Mouse (Mus musculus) neural tube, embryonic 11.5 days (tissue): ENCODE measurements around the gene Fndc3b. TPM values are rescaled to one million over a fixed set of nuclear protein-coding genes. Genes with fewer than 3 reads are reported as not detected.

Experiments used
- ATAC-seq: fragments of 200-750 bp; cut with Nextera tagmentation; 2 replicates; pipeline ENCODE4 v1.8.0; 2017; ENCODE audit warnings: moderate number of reproducible peaks, mild to moderate bottlenecking, moderate TSS enrichment, moderate library complexity; ENCODE audit not compliant: insufficient read depth, low FRiP score, low TSS enrichment
- DNase-seq: peaks from one replicate; pipeline ENCODE4 v3.0.0-alpha.2; 2015; ENCODE audit warnings: low spot score
- H3K27ac ChIP-seq: fragments of 300-500 bp; sonication (generic); 2 replicates; pipeline ENCODE4 v1.5.1; 2014; ENCODE audit warnings: low read depth, mild to moderate bottlenecking, low read length
- H3K27me3 ChIP-seq: fragments of 300-500 bp; sonication (generic); 2 replicates; pipeline ENCODE4 v1.6.1; 2014; ENCODE audit warnings: mild to moderate bottlenecking, low read length, mixed read lengths; ENCODE audit not compliant: control insufficient read depth, insufficient read depth
- H3K36me3 ChIP-seq: fragments of 300-500 bp; sonication (generic); 2 replicates; pipeline ENCODE4 v1.6.1; 2014; ENCODE audit warnings: mild to moderate bottlenecking, low read length, moderate library complexity, mixed read lengths; ENCODE audit not compliant: control insufficient read depth, insufficient read depth
- H3K4me1 ChIP-seq: fragments of 300-500 bp; sonication (generic); 2 replicates; pipeline ENCODE4 v1.6.1; 2014; ENCODE audit warnings: low read length, mixed read lengths; ENCODE audit not compliant: control insufficient read depth, insufficient read depth
- H3K4me2 ChIP-seq: fragments of 300-500 bp; sonication (generic); 2 replicates; pipeline ENCODE4 v1.6.1; 2014; ENCODE audit warnings: low read depth, mild to moderate bottlenecking, moderate library complexity
- H3K4me3 ChIP-seq: fragments of 300-500 bp; sonication (generic); 2 replicates; pipeline ENCODE4 v1.5.1; 2014; ENCODE audit warnings: low read depth, low read length
- H3K9ac ChIP-seq: fragments of 300-500 bp; sonication (generic); 2 replicates; pipeline ENCODE4 v1.6.1; 2014; ENCODE audit warnings: mild to moderate bottlenecking, low read length
- H3K9me3 ChIP-seq: fragments of 300-500 bp; sonication (generic); 2 replicates; pipeline ENCODE4 v1.6.1; 2016; ENCODE audit warnings: low read length; ENCODE audit not compliant: control insufficient read depth
- WGBS: fragments of 180-500 bp; shearing (Covaris S2); extraction: QIAGEN DNeasy Blood & Tissue Kit; methylation state at CpG from one replicate; pipeline ENCODE4 v1.1.7; 2014; 5-methylcytosine and 5-hydroxymethylcytosine counted together
- polyA plus RNA-seq: library from polyadenylated mRNA; unstranded; fragments of >200 nt; fragmentation: Nextera tagmentation; extraction: Ambion mirVana; gene quantifications from 2 replicates; pipeline ENCODE4 v1.2.1, GENCODE M21; 2014

The Fndc3b gene
- polyA plus RNA-seq, 1 experiment from 2014 or later, result 12.9 TPM

DNA sequence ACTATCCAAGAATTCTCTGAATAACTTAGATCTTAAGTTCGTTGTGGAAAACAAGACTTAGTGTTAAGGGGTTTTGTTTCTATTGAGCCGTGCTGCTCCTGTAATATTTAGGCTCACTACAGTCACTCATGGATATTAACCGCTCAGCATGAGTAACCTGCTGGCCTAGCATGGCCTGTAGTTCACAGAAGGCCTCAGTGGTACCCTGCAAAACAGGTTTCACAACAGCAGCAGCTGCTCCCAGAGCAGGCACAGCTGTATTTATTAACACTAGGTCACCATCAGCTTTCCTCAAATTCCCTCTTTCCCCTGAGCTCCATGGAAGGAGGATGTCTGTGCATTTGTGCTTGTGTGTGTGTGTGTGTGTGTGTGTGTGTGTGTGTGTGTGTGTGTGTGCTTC lies 278.1 kb downstream of the Fndc3b start:
- no peak for ATAC-seq

DNA sequence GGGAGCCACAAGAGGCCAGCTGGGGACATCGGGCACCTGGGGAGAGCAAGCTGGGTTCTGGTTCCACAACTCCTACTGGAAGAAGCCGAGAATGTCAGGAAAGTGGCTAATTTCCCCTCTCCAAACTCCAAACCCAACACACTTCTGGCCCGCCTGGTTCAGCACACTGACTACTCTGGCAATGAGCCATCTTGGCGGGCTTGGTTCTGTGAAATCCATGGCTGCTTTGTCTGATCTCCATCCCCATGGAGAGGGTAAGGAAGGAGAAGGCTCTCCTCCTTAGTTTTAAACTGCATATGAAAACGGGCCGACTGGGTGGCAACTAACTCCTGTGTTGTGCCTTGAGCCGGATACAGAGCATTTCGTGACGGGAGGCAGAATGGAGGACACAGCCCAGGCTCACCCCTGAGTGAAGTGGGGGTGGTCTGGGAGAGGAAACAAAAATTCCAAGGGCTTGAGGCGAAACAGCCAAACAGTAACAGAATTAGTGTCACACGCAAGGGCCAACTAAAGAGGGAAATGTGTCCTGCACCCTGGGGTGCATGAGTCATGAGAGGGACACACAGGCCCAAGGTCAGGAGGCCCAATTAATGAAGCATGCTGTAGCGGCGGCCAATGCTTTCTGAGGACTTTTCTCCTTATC lies 280.4 kb downstream of the Fndc3b start:
- Histone ChIP-seq H3K36me3 (peaks cover 3% of the 10 kb centered on the region; the same call in 1 of the 2 replicates), H3K4me1 (no peaks in the 10 kb centered on the region), H3K27me3 (no peaks in the 10 kb centered on the region), H3K4me3 (no peak overlapping the region), H3K9ac (no peak overlapping the region), H3K9me3 (no peaks in the 10 kb centered on the region), H3K4me2 (no peak overlapping the region), H3K27ac (no peak overlapping the region)
- ATAC-seq (no peak), DNase-seq (no peak)
- WGBS, result 86% methylated on average over 13 of the region's 13 CpGs

More for the DNA sequence above, 278.1 kb downstream of the Fndc3b start:
- no peak overlapping the region for H3K4me2 ChIP-seq
- DNase-seq, result no peak
- H3K27me3 ChIP-seq, result no peaks in the 10 kb centered on the region
- 92% methylated on average over 3 of the region's 3 CpGs for WGBS
- no peaks in the 10 kb centered on the region for H3K9me3 ChIP-seq
- H3K4me3 ChIP-seq, result no peak overlapping the region
- no peak overlapping the region for H3K27ac ChIP-seq
- no peaks in the 10 kb centered on the region for H3K4me1 ChIP-seq
- H3K36me3 ChIP-seq, result peaks cover 2% of the 10 kb centered on the region; the same call in 1 of the 2 replicates
- no peak overlapping the region for H3K9ac ChIP-seq

DNA sequence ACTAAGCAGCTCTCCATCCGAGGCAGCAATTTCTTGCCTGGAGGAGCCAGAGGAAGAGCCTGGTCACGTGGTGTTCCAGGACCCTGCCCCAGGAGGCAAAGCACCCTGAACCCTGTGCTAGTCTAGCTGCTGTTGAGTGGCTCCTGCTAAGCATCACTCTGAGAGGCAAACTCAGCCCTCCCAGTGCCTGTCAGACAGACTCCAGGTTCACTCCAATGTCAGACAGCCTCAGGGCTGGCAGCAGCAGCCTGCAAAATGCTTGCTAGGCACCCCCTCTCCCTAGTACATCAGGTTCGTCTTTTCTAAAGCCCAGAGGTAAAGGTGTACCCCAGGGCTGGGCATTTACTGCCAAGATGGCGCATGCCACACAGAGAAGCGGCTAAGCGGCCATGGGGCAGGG lies 283.7 kb downstream of the Fndc3b start:
- Histone ChIP-seq H3K9ac (no peak overlapping the region), H3K4me1 (no peaks in the 10 kb centered on the region), H3K27ac (no peak overlapping the region), H3K9me3 (no peaks in the 10 kb centered on the region), H3K36me3 (peaks cover 4% of the 10 kb centered on the region; the same call in 1 of the 2 replicates), H3K27me3 (no peaks in the 10 kb centered on the region), H3K4me3 (no peak overlapping the region), H3K4me2 (no peak overlapping the region)
- no peak for ATAC-seq
- whole genome bisulfite sequencing, result 89% methylated on average over 6 of the region's 6 CpGs
- no peak for DNase-seq

DNA sequence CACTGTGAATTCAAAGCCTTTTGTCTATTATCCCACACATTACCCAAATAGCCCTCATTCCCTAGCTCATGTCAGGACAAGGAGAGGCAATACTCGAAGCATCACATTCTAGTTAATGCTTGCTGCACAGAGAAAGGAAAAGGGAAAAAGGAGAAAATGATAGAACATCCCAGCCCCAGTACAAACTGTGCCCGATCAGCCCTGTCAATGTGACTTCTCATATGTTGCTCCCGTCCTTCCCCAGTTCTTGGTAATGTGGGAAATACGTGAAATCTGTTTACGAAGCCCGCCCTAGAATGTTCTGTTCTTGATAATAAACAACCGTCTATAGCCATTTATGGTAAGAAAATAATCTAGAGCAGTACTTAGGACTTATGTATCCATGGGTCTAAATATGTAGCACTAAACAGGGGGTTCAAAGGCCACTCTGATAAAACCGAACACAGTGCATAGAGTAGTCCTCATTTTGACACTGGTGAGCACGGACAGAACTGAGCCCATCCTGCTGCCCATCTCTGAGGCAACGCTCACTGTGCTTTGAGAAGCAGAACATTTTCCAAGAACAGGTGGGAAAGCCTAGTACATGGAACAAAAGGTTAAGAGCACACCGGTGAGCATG lies 286.9 kb downstream of the Fndc3b start:
- Histone ChIP-seq H3K4me3 (no peak overlapping the region), H3K4me1 (no peaks in the 10 kb centered on the region), H3K27ac (no peak overlapping the region), H3K9ac (no peak overlapping the region), H3K9me3 (no peaks in the 10 kb centered on the region), H3K36me3 (peaks cover 4% of the 10 kb centered on the region; the same call in 1 of the 2 replicates), H3K4me2 (no peak overlapping the region), H3K27me3 (no peaks in the 10 kb centered on the region)
- no peak for ATAC-seq
- DNase-seq, result no peak
- 87% methylated on average over 11 of the region's 11 CpGs for WGBS

DNA sequence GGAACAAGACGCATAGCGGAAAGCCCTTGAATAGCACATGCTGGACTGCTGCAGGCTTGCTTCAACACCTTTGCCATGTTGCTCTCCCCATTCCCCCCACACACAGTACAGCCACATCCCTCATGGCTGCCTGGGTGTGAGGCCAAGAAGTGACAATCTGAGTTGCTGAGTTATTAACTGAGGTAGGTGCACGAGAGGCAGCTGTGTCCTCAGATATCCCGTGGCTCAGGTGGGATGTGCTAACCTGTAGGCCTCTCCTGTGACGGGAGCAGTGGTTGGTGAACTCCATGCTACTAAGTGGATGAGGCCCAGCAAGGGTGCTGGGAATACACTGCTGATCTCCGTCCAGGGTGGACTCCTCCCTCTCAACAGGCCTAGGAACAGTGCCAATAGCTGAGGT lies 288.6 kb downstream of the Fndc3b start:
- H3K9me3 ChIP-seq, result no peaks in the 10 kb centered on the region
- no peaks in the 10 kb centered on the region for H3K27me3 ChIP-seq
- 0 out of 2 replicates have a peak, but pooled peaks cover 2% of the 10 kb centered on the region for H3K36me3 ChIP-seq
- WGBS, result 92% methylated on average over 6 of the region's 6 CpGs
- H3K4me2 ChIP-seq, result no peak overlapping the region
- H3K27ac ChIP-seq, result no peak overlapping the region
- H3K4me1 ChIP-seq, result no peaks in the 10 kb centered on the region
- H3K9ac ChIP-seq, result no peak overlapping the region
- no peak overlapping the region for H3K4me3 ChIP-seq
- ATAC-seq (no peak), DNase-seq (no peak)

DNA sequence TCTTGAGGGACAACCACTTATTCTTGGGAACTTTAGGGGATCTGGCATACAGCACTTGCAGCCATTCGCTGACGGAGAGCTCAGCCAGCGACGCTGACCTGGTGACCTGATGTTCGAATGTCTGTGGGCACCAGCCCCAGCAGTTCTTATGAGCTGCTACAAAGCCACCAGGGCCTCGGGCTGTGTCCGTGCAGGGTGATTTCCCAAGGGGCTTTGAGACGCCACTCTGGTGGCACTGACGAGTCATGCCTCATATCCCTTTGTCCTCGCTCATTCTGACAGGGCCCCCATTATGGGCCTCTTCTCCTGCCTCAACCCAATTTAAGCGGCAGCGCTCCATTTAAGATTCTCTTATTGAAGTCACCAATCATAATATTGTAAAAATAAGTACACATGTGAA lies 289.1 kb downstream of the Fndc3b start:
- Histone ChIP-seq H3K4me1 (no peaks in the 10 kb centered on the region), H3K9ac (no peak overlapping the region), H3K27me3 (no peaks in the 10 kb centered on the region), H3K4me2 (no peak overlapping the region), H3K9me3 (no peaks in the 10 kb centered on the region), H3K36me3 (0 out of 2 replicates have a peak, but pooled peaks cover 2% of the 10 kb centered on the region), H3K27ac (no peak overlapping the region), H3K4me3 (no peak overlapping the region)
- no peak; the same call in 1 of the 2 replicates for ATAC-seq
- 68% methylated on average over 12 of the region's 12 CpGs for WGBS
- DNase-seq, result no peak

DNA sequence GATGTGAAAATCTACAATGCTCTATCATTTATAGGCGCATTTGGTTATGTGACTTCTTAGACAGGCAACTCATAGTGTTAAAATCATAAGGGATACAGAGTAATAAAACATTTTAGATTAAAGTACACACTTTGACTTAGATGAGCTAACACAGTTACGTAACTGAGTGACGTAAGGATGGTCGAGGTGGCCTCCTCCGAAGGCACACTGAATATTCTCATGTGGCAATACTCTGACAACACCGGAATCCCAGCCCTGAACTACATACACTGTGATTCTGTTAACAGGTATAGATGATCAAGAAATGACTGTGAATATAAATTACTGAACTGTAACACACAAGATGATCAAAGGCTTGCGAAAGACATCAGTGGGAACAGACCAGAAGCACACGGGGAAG lies 292.5 kb downstream of the Fndc3b start:
- DNase-seq (no peak), ATAC-seq (no peak)
- no peaks in the 10 kb centered on the region for H3K4me1 ChIP-seq
- no peaks in the 10 kb centered on the region for H3K27me3 ChIP-seq
- H3K9me3 ChIP-seq, result no peaks in the 10 kb centered on the region
- no peak overlapping the region for H3K27ac ChIP-seq
- H3K4me3 ChIP-seq, result no peak overlapping the region
- H3K36me3 ChIP-seq, result no peaks in the 10 kb centered on the region
- WGBS, result 94% methylated on average over 8 of the region's 8 CpGs
- H3K9ac ChIP-seq, result no peak overlapping the region
- H3K4me2 ChIP-seq, result no peak overlapping the region

DNA sequence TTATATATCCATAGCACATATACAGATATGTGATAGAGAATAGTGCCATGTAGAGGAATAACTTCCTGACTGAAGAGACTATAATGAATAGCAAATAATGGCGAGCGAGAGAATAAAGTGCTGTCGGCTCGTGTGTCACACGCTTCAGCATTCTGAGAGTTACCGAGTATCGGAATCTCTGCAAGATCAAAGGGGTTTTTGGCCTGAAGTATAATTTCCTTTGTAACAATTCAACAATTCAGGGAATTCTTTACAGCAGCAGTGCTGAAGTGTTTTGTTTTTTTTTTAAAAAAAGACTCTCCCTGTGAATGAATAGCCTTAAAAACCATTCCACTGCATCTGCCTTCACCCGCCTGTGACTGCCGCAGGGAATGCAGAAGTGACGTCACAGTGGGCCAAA lies 294.3 kb downstream of the Fndc3b start:
- Histone ChIP-seq H3K9me3 (no peaks in the 10 kb centered on the region), H3K9ac (no peak overlapping the region), H3K27ac (no peak overlapping the region), H3K36me3 (no peaks in the 10 kb centered on the region), H3K4me2 (no peak overlapping the region), H3K4me3 (no peak overlapping the region), H3K4me1 (no peaks in the 10 kb centered on the region), H3K27me3 (no peaks in the 10 kb centered on the region)
- no peak for DNase-seq
- ATAC-seq, result no peak
- WGBS, result 83% methylated on average over 10 of the region's 10 CpGs

DNA sequence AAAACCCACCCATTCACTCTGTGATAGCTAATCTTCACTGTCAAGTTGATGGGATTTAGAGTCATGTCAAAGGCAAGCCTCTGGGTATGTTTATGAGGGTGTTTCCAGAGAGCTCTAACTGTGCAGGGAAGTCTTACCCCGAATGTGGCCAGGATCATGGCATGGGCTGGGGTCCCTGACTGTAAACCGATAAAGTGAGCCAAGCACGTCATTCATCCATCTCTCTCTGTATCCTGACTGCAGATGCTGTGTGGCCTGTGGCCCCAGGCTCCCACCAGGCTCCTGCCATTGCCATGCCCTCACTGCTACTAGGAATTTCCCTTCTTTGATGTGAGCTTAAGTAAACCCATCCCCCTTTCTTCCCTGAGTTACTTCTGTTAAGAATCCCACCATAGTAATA lies 297.5 kb downstream of the Fndc3b start:
- Histone ChIP-seq H3K27ac (no peak overlapping the region), H3K4me1 (no peaks in the 10 kb centered on the region), H3K4me3 (no peak overlapping the region), H3K4me2 (no peak overlapping the region), H3K9ac (no peak overlapping the region), H3K27me3 (no peaks in the 10 kb centered on the region), H3K36me3 (no peaks in the 10 kb centered on the region), H3K9me3 (no peaks in the 10 kb centered on the region)
- DNase-seq, result no peak
- WGBS, result 70% methylated on average over 3 of the region's 3 CpGs
- no peak for ATAC-seq
